Mouse (Mus musculus) bone marrow, adult 2 months (tissue): ENCODE data around the gene Spata5.

Source experiments
- CTCF ChIP-seq: fragments of 200-500 bp; IDR thresholded peaks from 2 replicates; pipeline ENCODE4 v1.5.1; 2011; ENCODE audit warnings: low read length, control low read depth; ENCODE audit not compliant: control insufficient read depth, insufficient read depth
- POLR2A ChIP-seq: fragments of 200-500 bp; IDR thresholded peaks from 2 replicates; pipeline ENCODE4 v1.6.1; 2011; ENCODE audit warnings: low read depth, mild to moderate bottlenecking, control low read depth, low read length, borderline replicate concordance; ENCODE audit not compliant: control insufficient read depth

GRCm38 (mm10) chr3:37510055-37511032, 90.6 kb downstream of the Spata5 start:
- TF ChIP-seq POLR2A: no peak
- TF ChIP-seq CTCF: no peak
